Mouse (Mus musculus): Measurements from ENCODE around the gene Pakap. TPM values are rescaled to one million over a fixed set of nuclear protein-coding genes. Genes with fewer than 3 reads are reported as not detected.

Pakap gene
- polyA plus RNA-seq, 2 experiments: 0.51 TPM; not detected in 1

GRCm38 (mm10) chr4:57846381-57846990, 278.5 kb downstream of the Pakap start:
- no peak for DNase-seq (ENCODE audit: low read depth in 3 of 3, low spot score in 3 of 3)
- ATAC-seq (ENCODE audit: insufficient read depth): no peak
- WGBS (ENCODE audit: insufficient replicate concordance): 38% methylated on average over 11 of the region's 12 CpGs
- no peak overlapping the region for H3K9ac ChIP-seq (replicated peaks)
- no peak overlapping the region for H3K27ac ChIP-seq
- H3K36me3 ChIP-seq (replicated peaks; ENCODE audit: control insufficient read depth, insufficient read depth, low read depth): no peaks in the 10 kb centered on the region
- H3K4me3 ChIP-seq (ENCODE audit: insufficient read depth in 1 of 2, low read depth in 2 of 2, low read length in 2 of 2): no peak overlapping the region
- no peaks in the 10 kb centered on the region for H3K27me3 ChIP-seq (ENCODE audit: control insufficient read depth, insufficient read depth, low read length)
- H3K4me1 ChIP-seq (replicated peaks; ENCODE audit: control insufficient read depth in 2 of 2, insufficient read depth in 2 of 2, low read length in 1 of 2): 0 out of 4 replicates have a peak, but pooled peaks cover 0 to 2% of the 10 kb centered on the region in 2 experiments
- TF ChIP-seq CTCF (IDR thresholded peaks at IDR 0.05; ENCODE audit: low read depth) (no peak), EP300 (IDR thresholded peaks at IDR 0.05; ENCODE audit: low read depth) (no peak)
- H3K9me3 ChIP-seq (ENCODE audit: control insufficient read depth, low read length): no peaks in the 10 kb centered on the region
- H3K4me2 ChIP-seq (ENCODE audit: low read depth): no peak overlapping the region

DNA sequence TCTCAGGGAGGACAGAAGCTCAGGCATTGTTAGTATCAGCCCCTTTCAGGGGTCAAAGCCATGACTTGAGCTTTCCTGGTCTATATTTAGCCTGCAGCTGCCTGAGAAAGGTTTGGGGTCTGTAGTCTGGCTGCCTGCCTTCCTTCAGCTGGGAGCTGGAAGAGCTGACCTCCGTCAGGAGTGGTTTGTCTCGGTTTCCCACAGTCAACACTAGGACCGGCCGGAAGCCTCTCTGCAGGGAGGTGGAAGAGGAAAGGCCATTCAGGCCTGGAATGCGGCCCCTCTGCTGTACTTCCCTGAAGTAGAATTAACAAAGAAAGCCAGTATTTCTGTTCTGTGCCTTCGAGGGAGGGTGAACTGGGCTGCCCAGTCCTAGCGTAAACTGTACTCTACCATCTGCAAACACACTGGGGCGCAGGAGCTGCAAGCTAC, 279.0 kb downstream of the Pakap start:
- WGBS (ENCODE audit: insufficient replicate concordance): 52% methylated on average over 8 of the region's 8 CpGs
- no peak overlapping the region for H3K9ac ChIP-seq (replicated peaks)
- H3K27ac ChIP-seq: no peak overlapping the region
- H3K36me3 ChIP-seq (replicated peaks; ENCODE audit: control insufficient read depth, insufficient read depth, low read depth): no peaks in the 10 kb centered on the region
- no peak for DNase-seq (ENCODE audit: low read depth in 3 of 3, low spot score in 3 of 3)
- no peak for ATAC-seq (ENCODE audit: insufficient read depth)
- H3K4me3 ChIP-seq (ENCODE audit: insufficient read depth in 1 of 2, low read depth in 2 of 2, low read length in 2 of 2): no peak overlapping the region
- no peaks in the 10 kb centered on the region for H3K27me3 ChIP-seq (ENCODE audit: control insufficient read depth, insufficient read depth, low read length)
- H3K4me1 ChIP-seq (replicated peaks; ENCODE audit: control insufficient read depth in 2 of 2, insufficient read depth in 2 of 2, low read length in 1 of 2): 0 out of 4 replicates have a peak, but pooled peaks cover 0 to 2% of the 10 kb centered on the region in 2 experiments
- H3K9me3 ChIP-seq (ENCODE audit: control insufficient read depth, low read length): no peaks in the 10 kb centered on the region
- TF ChIP-seq EP300 (IDR thresholded peaks at IDR 0.05; ENCODE audit: low read depth) (no peak), CTCF (IDR thresholded peaks at IDR 0.05; ENCODE audit: low read depth) (no peak)
- no peak overlapping the region for H3K4me2 ChIP-seq (ENCODE audit: low read depth)

- Histone ChIP-seq H3K36me3 (replicated peaks; ENCODE audit: control insufficient read depth, insufficient read depth, low read depth) (no peaks in the 10 kb centered on the region), H3K27ac (no peak overlapping the region), H3K9me3 (ENCODE audit: control insufficient read depth, low read length) (no peaks in the 10 kb centered on the region), H3K9ac (replicated peaks) (no peak overlapping the region), H3K4me1 (replicated peaks; ENCODE audit: control insufficient read depth in 2 of 2, insufficient read depth in 2 of 2, low read length in 1 of 2) (0 out of 4 replicates have a peak, but pooled peaks cover 0 to 2% of the 10 kb centered on the region in 2 experiments), H3K4me2 (ENCODE audit: low read depth) (no peak overlapping the region), H3K27me3 (ENCODE audit: control insufficient read depth, insufficient read depth, low read length) (no peaks in the 10 kb centered on the region), H3K4me3 (ENCODE audit: insufficient read depth in 1 of 2, low read depth in 2 of 2, low read length in 2 of 2) (no peak overlapping the region)
- 65% methylated on average over 3 of the region's 3 CpGs for WGBS (ENCODE audit: insufficient replicate concordance)
- no peak for TF ChIP-seq CTCF (IDR thresholded peaks at IDR 0.05; ENCODE audit: low read depth)
- TF ChIP-seq EP300 (IDR thresholded peaks at IDR 0.05; ENCODE audit: low read depth): no peak
- ATAC-seq (ENCODE audit: insufficient read depth): no peak
- DNase-seq (ENCODE audit: low read depth in 3 of 3, low spot score in 3 of 3): no peak
These were observed 279.7 kb downstream of the Pakap start for GRCm38 (mm10) chr4:57847676-57848075.

DNA sequence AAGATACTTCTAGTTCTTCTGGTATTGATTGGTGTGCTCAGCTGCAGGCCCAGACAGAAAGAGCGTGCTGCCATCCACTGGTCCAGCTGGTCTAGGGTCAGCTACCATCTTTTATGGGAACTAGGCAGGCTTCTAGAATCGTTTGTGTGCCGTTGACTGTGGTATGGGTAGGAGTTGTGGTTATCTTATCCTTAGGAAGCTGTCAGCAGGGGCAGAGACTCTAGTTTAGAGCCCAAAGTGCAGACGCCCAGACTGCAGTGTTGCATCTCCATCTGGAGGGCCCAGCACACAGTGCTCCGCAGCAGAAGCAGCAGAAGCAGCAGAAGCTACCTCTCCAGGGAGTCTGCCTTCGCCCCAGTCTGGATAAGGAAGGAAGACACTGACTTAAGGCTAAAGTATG, 281.5 kb downstream of the Pakap start:
- H3K27me3 ChIP-seq (ENCODE audit: control insufficient read depth, insufficient read depth, low read length): no peaks in the 10 kb centered on the region
- H3K9ac ChIP-seq (replicated peaks): no peak overlapping the region
- 28% methylated on average over 6 of the region's 6 CpGs for WGBS (ENCODE audit: insufficient replicate concordance)
- H3K4me2 ChIP-seq (ENCODE audit: low read depth): no peak overlapping the region
- H3K9me3 ChIP-seq (ENCODE audit: control insufficient read depth, low read length): no peaks in the 10 kb centered on the region
- TF ChIP-seq CTCF (IDR thresholded peaks at IDR 0.05; ENCODE audit: low read depth) (no peak), EP300 (IDR thresholded peaks at IDR 0.05; ENCODE audit: low read depth) (no peak)
- ATAC-seq (ENCODE audit: insufficient read depth): no peak
- DNase-seq (ENCODE audit: low read depth in 3 of 3, low spot score in 3 of 3): no peak
- no peaks in the 10 kb centered on the region for H3K36me3 ChIP-seq (replicated peaks; ENCODE audit: control insufficient read depth, insufficient read depth, low read depth)
- H3K27ac ChIP-seq: no peak overlapping the region
- 0 out of 4 replicates have a peak, but pooled peaks cover 0 to 2% of the 10 kb centered on the region in 2 experiments for H3K4me1 ChIP-seq (replicated peaks; ENCODE audit: control insufficient read depth in 2 of 2, insufficient read depth in 2 of 2, low read length in 1 of 2)
- no peak overlapping the region for H3K4me3 ChIP-seq (ENCODE audit: insufficient read depth in 1 of 2, low read depth in 2 of 2, low read length in 2 of 2)

GRCm38 (mm10) chr4:57851731-57852130, 283.8 kb downstream of the Pakap start:
- Histone ChIP-seq H3K9ac (replicated peaks) (no peak overlapping the region), H3K4me3 (ENCODE audit: insufficient read depth in 1 of 2, low read depth in 2 of 2, low read length in 2 of 2) (no peak overlapping the region), H3K36me3 (replicated peaks; ENCODE audit: control insufficient read depth, insufficient read depth, low read depth) (no peaks in the 10 kb centered on the region), H3K4me1 (replicated peaks; ENCODE audit: control insufficient read depth in 2 of 2, insufficient read depth in 2 of 2, low read length in 1 of 2) (0 out of 4 replicates have a peak, but pooled peaks cover 0 to 2% of the 10 kb centered on the region in 2 experiments), H3K9me3 (ENCODE audit: control insufficient read depth, low read length) (no peaks in the 10 kb centered on the region), H3K4me2 (ENCODE audit: low read depth) (no peak overlapping the region), H3K27me3 (ENCODE audit: control insufficient read depth, insufficient read depth, low read length) (no peaks in the 10 kb centered on the region), H3K27ac (no peak overlapping the region)
- 73% methylated on average over 1 of the region's 1 CpGs for WGBS (ENCODE audit: insufficient replicate concordance)
- TF ChIP-seq EP300 (IDR thresholded peaks at IDR 0.05; ENCODE audit: low read depth): no peak
- TF ChIP-seq CTCF (IDR thresholded peaks at IDR 0.05; ENCODE audit: low read depth): no peak
- ATAC-seq (ENCODE audit: insufficient read depth): no peak
- no peak for DNase-seq (ENCODE audit: low read depth in 3 of 3, low spot score in 3 of 3)

Data from liver, embryonic 14.5 days (tissue).